In genomic region chrX:159145212-159145611, GRCm38 (mm10) we compare ENCODE assay signal across 21 mouse cellular contexts.
DNase-seq lines count a peak whose midpoint lies in the region; ATAC-seq and TF ChIP-seq lines count a peak whose summit lies in the region.
"Had no signal": no experiment of that assay in that cellular context is flagged by ENCODE, and none has a peak within 500 bp of the region (broad histone marks: within the 10 kb centered on the region; RNA-seq: fewer than 3 reads in every experiment).

No protein-coding gene starts in this region.

- H3K9ac ChIP-seq in lung, embryonic 14.5 days = no peak overlapping the region
- H3K9ac ChIP-seq: forebrain, postnatal 0 days had no signal

- peak; percentile 3 for DNase-seq in adrenal gland, postnatal 25 days
- no peak for DNase-seq in adrenal gland, postnatal 10 days
- peak; percentile 53 for DNase-seq in MN1 (ENCODE audit: low spot score)
- DNase-seq in lung, embryonic 14.5 days = peak; percentile 8
- no peak for DNase-seq in thymus, postnatal 10 days (ENCODE audit: low spot score in 2 of 2)
- DNase-seq in retina, postnatal 1 day = no peak
- no peak for DNase-seq in heart, adult 9 months (ENCODE audit: low spot score in 2 of 2)
- DNase-seq: B cell, adult 2 months; cerebellum, adult 2 months; forebrain, postnatal 0 days; heart, postnatal 14 days; kidney, adult 11 months; kidney, postnatal 14 days; right cerebral cortex, postnatal 4 days; thymus, postnatal 14 days had no signal

- no peak overlapping the region for H3K4me2 ChIP-seq in lung, embryonic 14.5 days
- H3K4me2 ChIP-seq: liver, embryonic 11.5 days had no signal

- 45% methylated on average over 4 of the region's 4 CpGs for WGBS in lung, embryonic 14.5 days

- no peaks in the 10 kb centered on the region for H3K36me3 ChIP-seq in lung, embryonic 14.5 days (ENCODE audit: insufficient read depth)
- H3K36me3 ChIP-seq: G1E; heart, embryonic 10.5 days had no signal

- no peaks in the 10 kb centered on the region for H3K27me3 ChIP-seq in lung, embryonic 14.5 days (ENCODE audit: insufficient read depth, low read length)

- H3K4me3 ChIP-seq in lung, embryonic 14.5 days (ENCODE audit: low read depth, low read length) = no peak overlapping the region
- H3K4me3 ChIP-seq: heart, embryonic 10.5 days had no signal

- no peak for ATAC-seq in lung, embryonic 14.5 days (ENCODE audit: insufficient read depth)
- ATAC-seq in megakaryocyte progenitor cell, adult 5-6 weeks (replicated peaks; ENCODE audit: poor library complexity) = peak; percentile 83
- ATAC-seq: forebrain, postnatal 0 days; hindbrain, embryonic 16.5 days; midbrain, embryonic 16.5 days had no signal

- no peak overlapping the region for H3K27ac ChIP-seq in lung, embryonic 14.5 days (ENCODE audit: low read depth)
- H3K27ac ChIP-seq: heart, embryonic 10.5 days had no signal

- H3K9me3 ChIP-seq in lung, embryonic 14.5 days (ENCODE audit: low read depth, low read length) = no peaks in the 10 kb centered on the region
- H3K9me3 ChIP-seq: G1E; heart, embryonic 10.5 days had no signal

- TF ChIP-seq CTCF in lung, embryonic 14.5 days (IDR thresholded peaks at IDR 0.05; ENCODE audit: low read depth) = no peak

- H3K4me1 ChIP-seq in lung, embryonic 14.5 days (ENCODE audit: insufficient read depth) = no peaks in the 10 kb centered on the region
- H3K4me1 ChIP-seq: heart, embryonic 10.5 days had no signal

Comparison
In these comparisons a context has a peak if more than half of its experiments do, and no peak if none do; other contexts are left out.
1. DNase-seq: peak in adrenal gland, postnatal 25 days (single experiment), MN1 (single experiment) and lung, embryonic 14.5 days (single experiment); none in adrenal gland, postnatal 10 days (single experiment), thymus, postnatal 10 days (0 of 2), retina, postnatal 1 day (single experiment) and heart, adult 9 months (0 of 2).